Mouse (Mus musculus) cerebellum, postnatal 10 days (tissue): Measurements from ENCODE around the gene Fam229a.
A peak's percentile ranks its signal among the peaks of the same experiment; 100 is the strongest.

Source experiments
- DNase-seq, 2 experiments: peaks; one replicate each; pipeline ENCODE4 v3.0.0; 2021; ENCODE audit warnings: mixed read lengths in 2 of 2

Fam229a gene

DNA sequence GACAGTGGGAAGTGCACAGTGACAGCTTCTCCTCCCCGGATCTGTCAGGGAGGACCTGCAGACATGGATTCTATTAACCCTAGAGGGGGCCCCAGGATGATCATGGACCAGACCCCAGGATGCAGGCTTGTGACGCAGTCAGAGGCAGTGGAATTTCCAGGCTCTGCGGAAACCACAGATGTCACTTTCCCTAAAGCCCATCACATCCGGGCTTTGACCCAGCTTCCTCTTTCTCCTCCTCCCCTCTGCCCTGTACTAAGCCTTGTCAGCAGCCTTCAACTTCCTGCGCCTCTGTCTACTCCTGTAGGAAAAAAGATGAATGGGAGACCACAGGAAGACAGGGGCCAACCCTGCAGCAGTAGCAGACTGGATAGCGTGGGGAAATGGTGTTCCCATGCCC, 5.6 kb downstream of the Fam229a start:
- no peak for DNase-seq

DNA sequence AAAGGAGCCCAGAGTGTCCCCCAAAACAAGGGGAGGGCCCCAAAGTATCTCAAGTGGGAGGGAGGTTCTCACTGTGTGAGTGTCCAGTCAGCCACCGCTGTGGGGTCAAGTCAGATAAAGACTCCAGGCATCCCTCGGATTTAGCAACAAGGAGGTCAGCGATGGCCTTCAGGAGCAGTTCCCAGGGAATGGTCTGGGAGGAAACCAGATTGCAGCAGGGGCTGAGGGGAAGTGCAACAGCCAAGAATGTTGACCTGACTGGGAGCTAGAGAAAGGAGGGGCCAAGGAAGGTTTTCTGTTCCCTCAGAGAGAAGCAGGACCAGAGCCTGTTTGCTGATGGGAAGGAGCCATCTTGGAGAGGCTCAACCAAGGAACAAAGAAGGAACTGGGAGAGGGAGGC, 8.0 kb downstream of the Fam229a start:
- no peak for DNase-seq

DNA sequence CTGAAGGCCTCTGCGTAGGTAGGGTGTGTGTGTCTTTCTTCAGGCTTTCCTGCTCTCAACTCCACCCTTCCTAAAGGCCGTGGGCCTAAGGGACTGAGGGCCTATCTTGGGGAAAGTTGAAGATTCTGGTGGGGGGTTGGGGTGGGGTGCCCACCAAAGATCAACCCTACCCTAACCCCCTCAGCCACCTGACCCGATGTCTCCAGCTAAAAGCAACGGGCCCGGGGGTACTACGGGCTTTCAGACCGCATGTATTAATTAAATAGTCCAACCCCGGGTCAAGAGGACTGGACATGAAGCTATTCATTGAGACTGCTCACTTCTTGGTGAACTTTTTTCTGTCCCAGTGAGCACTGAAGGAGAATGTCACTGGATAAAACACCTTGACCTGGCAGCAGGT, 9.0 kb downstream of the Fam229a start:
- DNase-seq = no peak

DNA sequence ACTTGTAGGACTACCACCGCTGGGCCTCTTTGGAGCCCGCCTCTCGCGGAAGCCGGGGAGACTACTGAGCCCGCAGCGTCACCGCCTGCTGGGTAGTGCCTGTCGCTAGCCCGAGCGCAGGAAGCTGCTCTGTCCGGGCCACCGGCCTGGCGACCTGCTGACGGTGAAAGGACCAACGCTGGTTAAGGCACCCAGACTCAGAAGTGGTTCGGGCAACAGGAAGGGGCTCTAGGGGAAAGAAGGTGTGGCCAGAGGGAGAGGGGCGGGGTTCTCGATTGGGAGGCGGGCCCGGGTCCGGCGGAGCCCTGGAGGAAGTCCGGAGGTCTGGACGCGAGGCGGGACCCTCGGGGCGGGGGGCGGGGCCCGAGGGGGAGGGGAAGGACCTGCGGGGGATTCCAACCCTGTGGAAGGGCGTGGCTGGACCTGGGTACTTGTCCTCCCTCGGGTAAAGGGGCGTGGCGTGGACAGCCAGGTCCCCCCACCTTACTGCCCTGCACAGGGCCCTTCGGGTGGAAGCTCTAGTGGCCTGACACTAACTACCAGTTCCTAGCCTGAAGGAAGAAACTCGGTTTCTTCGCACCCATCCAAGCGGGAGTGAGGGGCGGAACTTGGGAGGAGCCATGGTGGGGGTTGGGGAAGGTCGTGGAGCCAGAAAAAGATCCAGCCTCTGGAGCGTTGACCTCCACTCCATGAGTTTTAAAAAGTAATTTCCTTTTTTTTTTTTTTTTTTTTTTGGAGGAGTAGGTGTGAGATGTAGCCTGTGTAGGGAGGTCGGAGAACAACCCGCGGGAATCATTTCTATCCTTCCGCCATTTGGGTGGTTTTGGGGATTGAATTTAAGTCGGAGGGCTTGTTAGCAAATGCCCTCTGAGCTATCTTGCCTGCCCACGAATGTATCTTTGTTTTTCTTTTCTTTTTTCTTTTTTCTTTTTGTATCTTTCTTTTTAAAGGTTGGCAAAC, 9.9 kb downstream of the Fam229a start:
- DNase-seq = peak; percentile 75 to 85

DNA sequence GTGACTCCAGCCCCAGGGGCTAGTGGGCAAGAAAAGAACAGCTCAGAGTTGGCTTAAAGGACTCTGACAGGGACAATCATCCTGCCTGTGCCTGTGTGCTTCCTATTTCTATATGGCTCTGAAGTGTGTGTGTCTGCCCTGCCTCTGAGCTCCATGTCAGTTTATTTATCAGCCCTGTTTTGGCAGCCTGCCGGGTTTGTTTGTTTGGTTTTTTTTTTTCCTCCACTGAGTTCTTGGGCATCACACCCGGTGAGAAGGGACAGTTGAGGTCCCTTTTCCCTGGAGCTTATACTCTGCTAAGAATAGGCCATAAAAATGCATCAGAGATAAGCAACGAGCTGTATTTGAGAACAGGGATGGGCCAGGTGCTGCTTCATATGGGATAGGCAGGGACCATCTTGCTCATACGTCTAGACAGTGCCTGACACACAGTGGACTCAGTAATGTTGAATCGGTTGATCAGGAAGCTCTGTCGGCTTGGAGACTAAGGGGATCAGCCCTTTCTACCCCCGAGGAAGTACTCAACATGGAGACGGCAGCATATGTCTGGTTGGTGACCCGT, 11.4 kb downstream of the Fam229a start:
- peak in 1 of 2 experiments; percentile 28 for DNase-seq

DNA sequence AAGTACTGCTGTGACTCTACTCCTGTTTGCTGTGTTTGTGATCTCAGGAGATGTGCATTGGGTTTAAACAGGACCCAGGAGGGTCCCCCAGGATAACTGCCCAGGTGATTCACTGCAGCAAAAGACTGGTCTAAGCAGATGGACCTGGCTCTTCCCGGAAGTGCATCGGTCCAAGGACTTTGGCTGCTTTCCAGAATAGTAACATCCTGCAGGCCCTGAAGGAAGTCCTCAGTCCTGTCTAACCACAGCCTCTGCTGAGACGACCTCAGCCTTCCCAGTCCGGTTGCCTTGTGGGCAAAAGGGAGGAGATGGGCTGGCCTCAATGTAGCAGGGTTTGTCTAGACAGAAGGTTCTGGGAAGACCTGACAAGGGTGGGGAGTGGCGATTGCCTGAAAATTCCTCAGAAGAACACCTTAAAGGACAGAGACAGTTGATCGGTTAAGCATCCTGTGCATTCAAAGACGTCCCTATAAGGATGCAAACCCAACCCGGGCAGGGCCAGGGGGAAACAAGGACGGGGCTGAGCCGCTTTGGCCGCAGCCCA, 12.0 kb downstream of the Fam229a start:
- peak; percentile 48 to 63 for DNase-seq

DNA sequence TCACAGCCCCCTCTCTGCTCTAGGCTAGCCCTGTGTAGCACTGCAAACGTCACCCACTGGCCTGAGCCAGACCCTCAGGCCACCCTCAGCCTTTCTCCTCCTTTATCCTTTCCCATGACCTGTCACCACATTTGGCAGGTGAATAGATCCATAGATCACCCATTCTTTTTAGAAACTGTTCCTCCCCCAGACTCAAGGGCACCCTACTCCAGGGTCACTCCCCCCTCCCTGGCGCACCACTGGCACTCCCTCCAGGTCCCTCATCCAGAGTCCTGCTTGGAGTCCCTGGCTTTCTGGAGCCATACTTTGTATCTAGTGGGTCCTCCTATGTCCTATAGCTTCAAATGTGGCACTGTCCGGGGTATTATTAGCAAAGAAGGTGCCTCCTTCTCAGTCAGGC, 14.5 kb downstream of the Fam229a start:
- DNase-seq = no peak

DNA sequence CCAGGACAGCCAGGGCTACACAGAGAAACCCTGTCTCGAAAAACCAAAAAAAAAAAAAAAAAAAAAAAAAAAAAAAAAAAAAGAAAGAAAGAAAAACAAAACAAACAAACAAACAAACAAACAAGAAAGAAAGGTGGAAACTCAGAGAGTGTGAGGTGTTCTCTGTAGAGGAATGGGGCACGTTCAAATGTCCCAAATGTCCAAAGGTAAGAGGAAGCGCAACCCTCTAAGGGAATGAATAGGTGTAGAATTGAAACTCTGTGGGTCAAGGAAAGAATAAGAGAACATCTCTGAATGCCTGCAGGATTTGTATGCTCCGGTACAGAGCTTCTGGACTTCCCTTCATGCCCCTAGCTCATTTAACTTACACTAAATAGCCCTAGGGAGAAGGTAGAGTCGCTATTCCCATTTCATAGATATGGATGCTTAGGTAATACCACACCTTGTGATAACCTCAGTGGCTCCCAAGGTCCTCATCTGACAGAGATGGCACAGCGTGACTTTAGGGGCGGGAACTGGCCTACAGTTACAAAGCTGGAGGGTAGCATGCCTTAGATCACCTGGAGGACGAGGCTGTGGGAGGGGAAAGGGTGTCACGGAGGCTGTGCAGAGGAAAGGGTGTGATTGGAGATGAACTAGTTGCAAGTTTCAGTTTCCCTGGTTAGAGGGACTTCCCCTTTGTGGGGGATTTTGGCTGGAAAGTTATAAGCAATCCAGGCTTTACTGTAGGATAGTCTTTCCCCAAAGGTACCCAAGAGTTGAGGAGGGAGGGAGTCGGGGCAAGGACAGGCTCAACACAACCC, 16.6 kb downstream of the Fam229a start:
- DNase-seq = no peak

DNA sequence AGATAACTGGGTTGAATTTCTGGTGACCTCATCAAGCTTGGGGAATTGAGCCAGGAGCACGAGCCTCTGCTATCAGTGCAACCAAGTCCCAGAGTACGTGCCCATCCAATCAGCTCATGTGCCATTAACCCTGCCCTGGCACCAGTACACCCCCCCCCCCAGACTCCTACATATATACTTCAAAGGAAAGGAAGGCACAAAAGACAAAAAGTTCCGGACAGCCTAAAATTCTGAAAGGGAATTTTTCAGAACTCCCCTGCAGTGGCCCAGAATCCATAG, 17.2 kb downstream of the Fam229a start:
- DNase-seq = no peak

DNA sequence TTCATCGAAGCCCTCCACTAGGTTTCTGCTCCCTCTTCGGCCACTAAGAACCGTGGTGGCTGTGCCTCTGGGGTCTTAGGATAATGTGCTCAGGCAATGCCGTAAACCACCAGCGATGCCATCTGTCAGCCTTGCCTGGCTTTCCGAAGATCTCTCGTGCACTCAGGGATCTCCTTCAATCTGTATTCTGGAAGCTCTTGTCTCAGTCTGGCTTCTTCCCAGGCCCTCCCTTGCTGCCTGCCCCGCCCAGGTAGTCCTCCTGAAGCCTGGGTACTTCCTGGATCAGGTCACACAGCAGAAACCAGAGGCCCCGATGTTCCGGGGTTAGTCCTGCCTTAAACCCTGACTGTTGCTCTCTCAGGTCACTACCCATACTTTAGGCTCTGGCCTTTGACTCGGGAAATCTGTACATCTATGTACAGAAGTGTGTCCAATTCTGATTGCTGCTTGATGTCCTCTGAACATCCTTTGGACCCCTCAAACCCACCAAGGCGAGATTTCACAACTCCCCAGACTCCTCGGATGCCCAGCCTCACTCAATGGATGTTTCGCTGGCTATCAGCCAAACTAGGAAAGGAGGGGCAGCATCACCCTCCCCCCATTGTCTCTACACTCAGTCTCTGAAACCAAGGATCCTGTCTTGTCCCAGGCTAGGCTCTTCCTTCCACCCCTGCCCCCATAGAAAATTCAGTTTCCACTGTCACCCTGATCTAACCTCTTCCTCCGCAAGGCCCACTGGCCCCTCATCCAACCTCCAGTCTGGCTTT, 18.0 kb downstream of the Fam229a start:
- DNase-seq = peak; percentile 85 to 86

DNA sequence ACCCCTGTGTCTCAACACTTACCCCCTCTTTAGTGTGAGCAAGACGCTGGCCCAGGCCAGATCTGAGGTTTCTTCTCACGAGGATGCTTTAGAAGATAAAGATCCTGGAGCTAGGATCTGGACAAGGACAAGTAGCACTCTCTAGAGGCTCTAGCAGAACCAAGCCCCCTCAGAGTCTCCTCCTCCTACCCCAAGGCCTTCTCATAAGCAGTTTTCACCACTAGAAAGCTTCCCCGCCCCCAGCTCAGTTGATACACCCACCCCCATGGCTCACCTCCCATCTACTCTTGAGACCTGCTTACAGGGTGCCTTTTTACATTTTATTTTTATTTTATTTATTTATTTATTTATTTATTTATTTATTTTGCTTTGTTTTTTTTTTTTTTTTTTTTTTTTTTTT, 18.7 kb downstream of the Fam229a start:
- DNase-seq = peak in 1 of 2 experiments; percentile 26

DNA sequence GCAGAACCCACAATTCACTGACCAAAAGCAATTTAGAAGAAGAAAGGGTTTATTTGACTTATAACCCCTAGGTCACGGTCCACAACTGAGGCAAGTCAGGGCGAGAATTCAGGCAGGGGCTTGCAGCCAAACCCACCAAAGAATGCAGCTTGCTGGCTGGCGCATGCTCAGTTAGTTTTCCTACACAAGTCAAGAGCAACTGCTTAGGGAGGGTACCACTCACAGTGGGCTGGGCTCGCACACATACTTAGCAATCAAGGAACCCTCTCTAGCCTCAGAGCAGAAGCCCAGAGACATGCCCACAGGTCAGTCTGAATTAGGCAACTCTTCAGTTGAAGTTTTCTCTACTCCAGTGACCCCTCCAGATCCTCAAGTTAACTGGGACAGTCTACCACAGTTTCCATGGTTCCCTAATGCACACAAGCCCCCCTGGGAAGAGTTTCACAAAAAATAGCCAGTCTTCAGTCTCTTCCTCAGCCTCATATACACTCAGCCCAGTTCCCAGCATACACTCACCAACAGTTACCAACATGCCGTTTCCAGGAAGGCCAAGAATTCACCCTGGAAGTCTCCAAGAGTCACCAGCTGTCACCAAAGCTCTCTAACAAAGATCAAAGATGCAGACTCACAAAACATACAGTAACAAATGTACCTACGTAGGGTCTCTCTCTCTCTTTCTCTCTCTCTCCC, 19.9 kb downstream of the Fam229a start:
- DNase-seq = no peak

DNA sequence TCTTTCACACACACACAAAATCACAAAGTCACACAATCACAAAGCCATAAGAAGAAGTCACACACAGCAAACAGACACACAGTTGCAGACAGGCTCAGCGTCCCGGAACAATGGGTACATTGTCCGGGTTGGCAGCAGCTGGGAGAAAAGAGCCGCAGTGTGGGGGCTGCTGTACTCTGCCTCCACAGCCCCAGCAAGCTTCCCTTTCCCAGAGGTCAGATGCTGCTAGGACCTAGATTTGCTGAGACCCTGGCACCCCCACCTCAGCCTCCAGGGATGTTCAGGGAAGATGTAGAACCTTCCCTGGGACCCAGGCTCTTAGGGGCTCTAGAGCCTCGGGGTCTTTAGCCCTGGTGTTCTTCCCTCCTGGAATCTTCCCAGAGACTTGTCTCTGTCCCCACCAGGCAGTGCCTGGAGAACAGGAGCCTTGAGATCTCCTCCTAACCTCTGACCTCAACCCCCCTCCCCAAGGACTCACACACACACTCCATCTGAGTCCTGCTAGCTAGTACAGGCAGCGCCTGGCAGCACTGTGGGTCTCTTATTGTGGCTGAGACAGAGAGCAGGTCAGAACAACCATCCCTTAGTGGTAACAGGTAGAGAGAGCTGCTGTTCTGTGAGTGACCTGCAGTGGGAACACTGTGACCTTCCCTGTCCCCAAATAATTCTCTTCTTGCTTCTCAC, 20.6 kb downstream of the Fam229a start:
- no peak for DNase-seq

DNA sequence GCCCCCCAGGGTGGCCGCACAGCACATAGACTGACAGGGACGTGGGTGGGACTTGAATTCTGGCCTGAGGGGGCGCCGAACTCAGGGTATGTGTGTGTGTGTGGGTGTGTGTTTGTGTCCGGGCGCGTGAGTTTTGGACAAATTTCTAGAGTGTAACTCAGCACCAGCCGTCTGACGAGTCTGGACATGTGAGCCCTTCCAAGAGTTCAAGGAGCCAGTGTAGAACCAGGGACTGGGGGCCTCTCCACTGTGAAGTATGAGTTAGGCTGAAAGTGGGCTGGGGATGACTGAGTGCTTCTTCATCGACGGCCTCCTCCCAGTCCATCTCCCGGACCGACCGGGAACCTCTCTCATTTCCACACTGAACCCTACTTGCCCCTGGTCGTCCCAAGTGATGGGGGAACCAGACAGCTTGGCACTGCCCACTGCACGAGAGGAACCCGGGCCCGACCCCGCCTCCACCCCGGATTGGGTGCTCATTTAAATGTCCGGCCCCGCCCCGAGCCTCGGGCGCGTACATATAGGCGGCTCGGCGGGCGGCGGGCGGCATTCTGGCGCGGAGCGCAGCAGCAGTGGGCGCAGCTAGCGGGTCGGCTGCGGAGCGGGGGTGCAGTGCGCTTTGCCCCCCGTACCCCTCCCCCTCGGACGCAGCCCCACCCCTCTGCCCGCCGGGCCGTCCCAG, 22.2 kb downstream of the Fam229a start, which contains the start of gene Marcksl1:
TSS of gene Marcksl1 (plus strand) at position 496 of the 682 bp plus-strand sequence.
- DNase-seq = peak; percentile 97 to 98

DNA sequence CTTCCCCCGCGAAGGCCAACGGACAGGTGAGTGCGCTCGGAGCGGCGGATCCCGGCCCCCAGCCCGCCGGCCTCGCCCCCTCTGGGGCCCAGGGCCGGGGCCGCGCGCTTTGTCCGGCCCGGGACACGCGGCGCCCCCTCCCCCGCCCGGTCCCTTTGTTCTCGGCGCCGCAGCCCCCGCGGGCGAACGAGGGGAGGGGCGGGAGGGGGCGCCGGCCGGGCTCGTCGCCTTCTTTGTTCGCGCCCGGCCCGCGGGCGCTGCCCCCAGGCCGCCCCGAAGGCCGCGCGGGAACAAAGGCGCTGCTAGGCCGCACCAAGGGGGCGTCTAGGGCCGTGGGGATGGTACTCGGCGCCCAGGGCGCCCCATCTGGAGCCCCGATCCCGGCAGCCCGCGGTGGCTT, 22.9 kb downstream of the Fam229a start:
- no peak for DNase-seq

DNA sequence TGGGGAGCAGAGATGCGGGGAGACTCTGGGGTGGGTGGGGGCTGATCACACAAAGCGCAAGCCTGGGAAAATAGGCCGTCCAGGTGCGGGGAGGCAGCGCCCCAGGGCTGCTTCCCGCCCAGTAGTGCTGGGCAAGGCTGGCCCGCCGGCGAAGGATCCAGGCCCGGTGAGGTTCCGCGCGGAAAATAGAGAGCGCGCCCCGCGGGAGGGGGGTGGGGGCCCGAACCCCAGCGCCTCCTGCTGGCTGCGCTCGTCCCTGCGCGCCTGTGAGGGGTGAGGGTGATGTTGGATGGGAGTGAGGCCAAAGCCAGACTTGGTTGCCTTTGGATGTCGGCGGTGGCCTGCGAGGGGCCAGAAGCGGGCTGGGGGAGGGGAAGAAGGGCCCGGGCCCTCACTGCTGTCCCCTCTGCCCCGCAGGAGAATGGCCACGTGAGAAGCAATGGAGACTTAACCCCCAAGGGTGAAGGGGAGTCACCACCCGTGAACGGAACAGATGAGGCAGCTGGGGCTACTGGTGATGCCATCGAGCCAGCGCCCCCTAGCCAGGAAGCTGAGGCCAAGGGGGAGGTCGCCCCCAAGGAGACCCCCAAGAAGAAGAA, 23.4 kb downstream of the Fam229a start:
- peak; percentile 88 to 89 for DNase-seq

DNA sequence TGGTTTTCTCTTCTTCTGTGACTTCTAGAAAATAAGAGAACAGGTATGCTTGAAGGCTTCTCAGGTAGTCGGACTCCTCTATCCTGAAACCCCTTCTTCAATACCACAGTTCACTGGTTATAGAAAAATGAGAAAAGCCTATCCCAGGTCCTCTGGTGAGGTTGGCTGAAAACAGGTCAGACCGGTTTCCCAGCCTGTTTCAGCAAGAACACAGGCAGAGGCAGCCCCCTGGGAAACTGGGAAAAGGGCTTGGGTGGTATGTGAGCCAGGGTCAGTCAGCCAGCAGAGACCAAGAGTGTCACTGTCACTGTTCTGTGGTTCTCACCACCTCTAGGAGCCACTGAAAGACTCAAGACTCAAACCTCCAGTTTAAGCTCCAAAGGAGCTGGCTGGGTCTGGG, 25.9 kb downstream of the Fam229a start:
- DNase-seq = no peak

DNA sequence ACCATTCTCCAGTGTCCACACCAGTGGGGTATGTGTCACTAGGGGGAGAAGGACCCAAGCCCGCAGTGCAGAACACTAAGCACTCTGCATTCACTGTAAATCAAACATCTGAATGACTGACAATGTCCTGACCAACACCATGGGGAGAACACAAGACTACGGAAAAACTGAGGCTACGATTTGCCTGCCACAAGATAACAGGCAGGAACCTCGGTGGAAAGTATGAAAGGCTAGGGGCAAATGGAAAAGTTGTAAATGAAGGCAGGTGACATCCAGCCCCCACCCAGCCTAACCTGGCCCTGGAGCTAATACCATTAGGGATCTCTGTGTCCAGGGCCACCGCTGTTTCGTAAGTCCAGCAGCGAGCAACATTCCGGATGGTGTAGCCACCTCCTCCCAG, 27.5 kb downstream of the Fam229a start:
- no peak for DNase-seq

DNA sequence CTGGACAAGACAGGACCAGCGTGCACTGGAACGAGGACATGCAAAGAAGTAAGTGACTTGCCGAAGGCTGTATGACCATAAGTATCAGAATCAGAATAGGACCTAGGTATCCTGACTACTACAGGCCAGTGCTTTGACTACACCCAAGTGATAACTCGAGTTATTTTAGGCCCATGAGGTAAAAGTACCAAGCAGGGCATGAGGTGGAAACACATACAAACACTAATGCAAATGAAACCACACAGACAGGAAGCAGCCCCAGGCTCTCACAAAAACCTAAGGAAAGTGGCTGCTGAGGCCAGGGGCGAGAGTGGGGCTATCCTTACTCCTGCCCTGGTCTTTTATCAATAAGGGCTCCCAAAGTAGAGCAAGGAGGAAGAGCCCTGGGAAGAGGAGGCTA, 34.3 kb downstream of the Fam229a start:
- DNase-seq = no peak

DNA sequence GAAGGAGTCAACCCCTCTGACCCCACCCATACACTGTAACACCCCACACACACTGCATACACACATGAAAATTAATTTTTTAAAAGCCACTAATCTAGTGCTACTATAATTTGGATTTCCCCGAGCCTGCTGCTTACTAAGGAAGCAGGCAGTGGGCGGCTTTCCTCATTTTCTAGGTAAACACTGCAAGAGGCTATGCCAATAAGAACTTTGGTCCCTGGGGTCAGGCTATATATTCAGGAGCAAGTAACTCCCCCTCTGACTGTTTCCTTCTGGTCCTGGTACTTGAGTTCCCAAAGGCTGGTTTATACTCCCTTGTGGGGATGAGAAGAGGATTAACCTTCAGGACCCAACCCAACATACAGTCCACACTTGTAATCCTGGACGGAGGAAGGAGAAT, 34.9 kb downstream of the Fam229a start:
- DNase-seq = no peak
